Mouse (Mus musculus): ENCODE measurements around the gene Agrp. TPM values are rescaled to one million over a fixed set of nuclear protein-coding genes. Genes with fewer than 3 reads are reported as not detected.
A peak's percentile ranks its signal among the peaks of the same experiment; 100 is the strongest.

Gene Agrp
- polyA plus RNA-seq, 1 experiment = 0.47 TPM

DNA sequence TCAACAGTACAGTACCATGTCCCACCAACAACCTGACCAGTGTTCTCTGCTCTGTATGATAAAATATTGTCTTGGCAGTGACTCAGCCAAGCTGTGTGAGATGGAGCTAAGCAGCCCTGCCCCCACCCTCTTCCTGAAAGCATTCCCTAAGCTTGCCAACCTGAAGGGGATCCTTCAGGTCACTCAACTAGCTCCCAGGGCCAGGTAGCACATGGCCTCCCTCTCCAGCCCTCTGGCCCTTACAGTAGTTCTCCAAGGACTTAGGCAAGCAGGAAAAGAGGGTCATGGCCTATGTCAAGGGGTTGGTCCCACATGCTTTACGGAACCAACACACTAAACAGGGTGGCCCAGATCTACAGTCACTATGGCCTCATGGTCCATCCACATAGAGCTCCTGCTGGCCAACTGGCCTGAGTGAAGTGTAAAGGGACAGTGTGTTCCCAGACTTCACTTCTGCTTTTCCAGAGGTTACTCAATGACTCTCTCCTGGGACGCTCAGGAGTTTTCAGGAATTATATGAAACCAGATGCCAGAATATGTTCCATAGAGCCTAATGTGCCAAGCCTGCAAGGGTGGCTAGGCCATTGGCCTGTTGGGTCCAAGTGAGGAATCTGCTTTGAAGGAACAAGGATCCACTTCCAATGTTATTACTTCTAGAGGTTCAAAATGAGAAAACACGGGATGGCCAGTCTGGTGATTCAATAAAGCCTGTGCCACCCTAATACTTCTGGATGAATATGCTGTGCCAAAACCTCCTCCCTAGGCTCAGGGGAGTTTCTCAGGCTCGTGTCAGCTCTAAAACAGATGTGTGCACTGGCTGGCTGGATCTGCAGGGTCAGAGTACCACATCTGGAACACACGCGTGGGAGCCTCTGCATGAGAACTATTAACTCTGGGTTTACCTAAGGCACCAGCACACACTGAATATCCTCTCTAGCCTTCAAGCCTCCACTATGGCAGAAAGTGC, 90.5 kb downstream of the Agrp start:
- Histone ChIP-seq H3ac (ENCODE audit: control insufficient read depth, insufficient read length) (no peak overlapping the region), H3K4me3 (no peak overlapping the region), H3K27me3 (ENCODE audit: control insufficient read depth, insufficient read depth, insufficient read length) (no peaks in the 10 kb centered on the region), H3K4me2 (ENCODE audit: low read depth) (peak overlapping the region; percentile 6), H3K79me2 (ENCODE audit: control insufficient read depth, insufficient read depth) (peaks cover 13% of the 10 kb centered on the region), H3K36me3 (ENCODE audit: control insufficient read depth, insufficient read depth) (peaks cover 4% of the 10 kb centered on the region)
- TF ChIP-seq POLR2A (IDR thresholded peaks at IDR 0.05; ENCODE audit: insufficient read length, low read depth) (no peak), USF1 (IDR thresholded peaks at IDR 0.05; ENCODE audit: low read depth) (no peak), CEBPB (IDR thresholded peaks at IDR 0.05; ENCODE audit: insufficient read depth, poor library complexity, severe bottlenecking) (no peak), POLR2AphosphoS2 (IDR thresholded peaks at IDR 0.05; ENCODE audit: insufficient read length, low read depth) (no peak), TCF12 (IDR thresholded peaks at IDR 0.05; ENCODE audit: insufficient read depth, poor library complexity, severe bottlenecking) (no peak), MYOG (IDR thresholded peaks at IDR 0.05; ENCODE audit: control insufficient read depth in 1 of 3, insufficient read depth in 1 of 3, insufficient read length in 2 of 3, low read depth in 2 of 3) (no peak), E2F4 (IDR thresholded peaks at IDR 0.05; ENCODE audit: insufficient read depth) (no peak), REST (IDR thresholded peaks at IDR 0.05; ENCODE audit: insufficient read depth, insufficient read length) (no peak), SRF (IDR thresholded peaks at IDR 0.05; ENCODE audit: control insufficient read depth, insufficient read length, low read depth) (no peak), MYOD1 (IDR thresholded peaks at IDR 0.05; ENCODE audit: control insufficient read depth in 1 of 3, insufficient read length in 2 of 3, low read depth in 2 of 3) (no peak), TCF3 (IDR thresholded peaks at IDR 0.05; ENCODE audit: insufficient read length, low read depth) (no peak), MAX (IDR thresholded peaks at IDR 0.05; ENCODE audit: low read depth) (no peak)

DNA sequence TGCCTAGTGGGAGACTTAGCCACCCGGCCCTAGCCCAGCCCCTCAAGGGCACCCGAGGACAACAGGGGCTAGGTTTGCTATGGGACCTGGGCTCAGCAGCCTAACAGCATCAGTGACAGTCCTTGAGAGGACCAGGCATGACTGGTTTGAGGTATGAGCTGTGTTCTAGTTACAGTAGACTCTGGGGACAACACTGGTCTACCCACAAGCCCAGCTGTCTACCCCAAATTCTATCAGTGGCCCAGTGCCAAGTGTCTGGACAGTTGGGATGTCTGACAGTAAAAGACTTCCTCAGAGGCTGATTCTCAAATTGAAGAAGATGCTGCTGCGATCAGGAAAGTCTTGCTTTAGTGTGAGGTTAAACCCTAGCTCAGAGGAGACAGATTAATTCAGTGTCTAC, 91.9 kb downstream of the Agrp start:
- Histone ChIP-seq H3K4me2 (ENCODE audit: low read depth) (peak overlapping the region; percentile 47), H3ac (ENCODE audit: control insufficient read depth, insufficient read length) (no peak overlapping the region), H3K27me3 (ENCODE audit: control insufficient read depth, insufficient read depth, insufficient read length) (no peaks in the 10 kb centered on the region), H3K79me2 (ENCODE audit: control insufficient read depth, insufficient read depth) (peaks cover 7% of the 10 kb centered on the region), H3K4me3 (no peak overlapping the region), H3K36me3 (ENCODE audit: control insufficient read depth, insufficient read depth) (peaks cover 4% of the 10 kb centered on the region)
- TF ChIP-seq TCF3 (IDR thresholded peaks at IDR 0.05; ENCODE audit: insufficient read length, low read depth) (no peak), TCF12 (IDR thresholded peaks at IDR 0.05; ENCODE audit: insufficient read depth, poor library complexity, severe bottlenecking) (no peak), E2F4 (IDR thresholded peaks at IDR 0.05; ENCODE audit: insufficient read depth) (no peak), USF1 (IDR thresholded peaks at IDR 0.05; ENCODE audit: low read depth) (no peak), MYOG (IDR thresholded peaks at IDR 0.05; ENCODE audit: control insufficient read depth in 1 of 3, insufficient read depth in 1 of 3, insufficient read length in 2 of 3, low read depth in 2 of 3) (peak in 1 of 3 experiments; percentile 65), SRF (IDR thresholded peaks at IDR 0.05; ENCODE audit: control insufficient read depth, insufficient read length, low read depth) (no peak), MAX (IDR thresholded peaks at IDR 0.05; ENCODE audit: low read depth) (no peak), CEBPB (IDR thresholded peaks at IDR 0.05; ENCODE audit: insufficient read depth, poor library complexity, severe bottlenecking) (no peak), MYOD1 (IDR thresholded peaks at IDR 0.05; ENCODE audit: control insufficient read depth in 1 of 3, insufficient read length in 2 of 3, low read depth in 2 of 3) (peak in 2 of 3 experiments; percentile 59 to 65), POLR2AphosphoS2 (IDR thresholded peaks at IDR 0.05; ENCODE audit: insufficient read length, low read depth) (no peak), POLR2A (IDR thresholded peaks at IDR 0.05; ENCODE audit: insufficient read length, low read depth) (no peak)

DNA sequence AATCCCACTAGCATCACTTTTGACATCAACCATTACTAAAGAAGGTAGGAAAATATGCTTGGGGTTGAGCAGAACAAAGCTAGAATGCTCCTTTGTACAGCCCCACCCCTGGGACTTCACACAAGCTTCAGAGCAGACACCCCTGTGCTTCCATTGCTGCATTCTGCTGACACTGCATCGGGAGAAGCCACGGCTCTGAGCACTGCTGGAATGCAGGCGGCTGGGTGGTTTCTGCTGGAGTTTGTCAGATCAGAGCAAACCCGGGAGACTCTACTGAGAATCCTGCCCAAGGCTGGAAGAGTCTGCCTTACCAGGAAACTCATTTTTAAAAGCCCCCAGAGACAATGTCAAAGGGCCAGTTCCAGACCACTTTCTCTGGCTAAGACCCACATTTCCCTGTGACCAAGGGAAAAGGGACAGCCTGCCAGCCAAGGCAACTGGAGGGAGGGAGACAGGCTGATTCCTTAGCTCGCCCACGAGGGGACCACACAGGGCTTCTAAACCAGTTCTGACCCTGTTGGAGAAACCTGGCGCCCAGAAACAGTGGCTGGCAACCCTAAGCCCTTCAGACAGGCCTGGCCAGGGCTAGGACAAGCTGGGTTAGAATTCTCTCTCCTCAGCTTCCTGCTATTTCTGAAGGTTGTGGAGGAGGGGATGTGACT, 92.5 kb downstream of the Agrp start:
- peaks cover 4% of the 10 kb centered on the region for H3K36me3 ChIP-seq (ENCODE audit: control insufficient read depth, insufficient read depth)
- H3K4me3 ChIP-seq = no peak overlapping the region
- H3ac ChIP-seq (ENCODE audit: control insufficient read depth, insufficient read length) = no peak overlapping the region
- no peak for TF ChIP-seq POLR2AphosphoS2 (IDR thresholded peaks at IDR 0.05; ENCODE audit: insufficient read length, low read depth)
- no peak for TF ChIP-seq TCF3 (IDR thresholded peaks at IDR 0.05; ENCODE audit: insufficient read length, low read depth)
- TF ChIP-seq SRF (IDR thresholded peaks at IDR 0.05; ENCODE audit: control insufficient read depth, insufficient read length, low read depth) = no peak
- TF ChIP-seq POLR2A (IDR thresholded peaks at IDR 0.05; ENCODE audit: insufficient read length, low read depth) = no peak
- peaks cover 7% of the 10 kb centered on the region for H3K79me2 ChIP-seq (ENCODE audit: control insufficient read depth, insufficient read depth)
- H3K27me3 ChIP-seq (ENCODE audit: control insufficient read depth, insufficient read depth, insufficient read length) = no peaks in the 10 kb centered on the region
- H3K4me2 ChIP-seq (ENCODE audit: low read depth) = peak overlapping the region; percentile 47

DNA sequence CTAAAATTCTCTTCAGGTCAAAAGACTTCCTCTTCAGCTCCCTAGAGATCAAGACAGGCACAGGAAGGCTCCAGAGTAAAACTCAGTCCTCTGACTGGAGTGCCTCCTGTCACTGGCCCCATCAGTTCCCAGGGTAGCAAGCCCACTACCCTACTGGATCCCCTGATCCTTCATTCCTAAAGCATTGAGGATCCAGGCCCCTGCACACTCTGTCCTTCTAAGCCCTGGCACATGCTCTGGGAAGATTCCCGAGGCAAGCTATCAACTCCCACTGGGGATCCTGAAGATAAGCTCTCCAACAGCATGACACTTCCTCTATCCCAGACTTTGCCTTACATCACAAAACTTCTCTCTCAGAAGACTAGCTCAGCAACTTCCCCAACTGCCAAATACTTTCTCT, 93.5 kb downstream of the Agrp start:
- H3ac ChIP-seq (ENCODE audit: control insufficient read depth, insufficient read length) = no peak overlapping the region
- H3K27me3 ChIP-seq (ENCODE audit: control insufficient read depth, insufficient read depth, insufficient read length) = no peaks in the 10 kb centered on the region
- H3K4me3 ChIP-seq = no peak overlapping the region
- H3K79me2 ChIP-seq (ENCODE audit: control insufficient read depth, insufficient read depth) = peaks cover 7% of the 10 kb centered on the region
- H3K4me2 ChIP-seq (ENCODE audit: low read depth) = no peak overlapping the region
- no peak for TF ChIP-seq TCF12 (IDR thresholded peaks at IDR 0.05; ENCODE audit: insufficient read depth, poor library complexity, severe bottlenecking)
- no peak for TF ChIP-seq TCF3 (IDR thresholded peaks at IDR 0.05; ENCODE audit: insufficient read length, low read depth)
- H3K36me3 ChIP-seq (ENCODE audit: control insufficient read depth, insufficient read depth) = peaks cover 5% of the 10 kb centered on the region

DNA sequence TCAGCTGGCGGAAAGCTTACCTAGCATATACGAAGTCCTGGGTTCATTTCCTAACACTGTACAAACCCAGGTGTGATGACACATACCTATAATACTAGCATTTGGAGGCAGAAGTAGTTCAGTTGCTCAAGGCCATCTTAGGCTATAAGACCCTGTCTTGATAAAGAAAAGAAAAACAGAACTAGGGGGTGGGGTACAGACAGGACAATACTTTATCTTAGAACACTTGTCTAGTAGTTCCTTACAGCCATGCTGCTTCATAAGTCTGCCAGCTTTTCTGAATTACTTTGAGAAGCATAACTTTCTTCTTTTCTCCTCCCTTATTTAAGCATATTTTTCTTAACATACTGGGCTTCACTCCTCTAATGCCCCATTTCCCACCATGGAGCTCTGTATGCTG, 94.4 kb downstream of the Agrp start:
- Histone ChIP-seq H3K36me3 (ENCODE audit: control insufficient read depth, insufficient read depth) (peaks cover 9% of the 10 kb centered on the region), H3K4me2 (ENCODE audit: low read depth) (no peak overlapping the region), H3K4me3 (no peak overlapping the region), H3K79me2 (ENCODE audit: control insufficient read depth, insufficient read depth) (peaks cover 7% of the 10 kb centered on the region), H3K27me3 (ENCODE audit: control insufficient read depth, insufficient read depth, insufficient read length) (no peaks in the 10 kb centered on the region), H3ac (ENCODE audit: control insufficient read depth, insufficient read length) (no peak overlapping the region)
- TF ChIP-seq SRF (IDR thresholded peaks at IDR 0.05; ENCODE audit: control insufficient read depth, insufficient read length, low read depth) = no peak
- TF ChIP-seq TCF12 (IDR thresholded peaks at IDR 0.05; ENCODE audit: insufficient read depth, poor library complexity, severe bottlenecking) = no peak
- no peak for TF ChIP-seq MYOG (IDR thresholded peaks at IDR 0.05; ENCODE audit: control insufficient read depth in 1 of 3, insufficient read depth in 1 of 3, insufficient read length in 2 of 3, low read depth in 2 of 3)
- TF ChIP-seq CEBPB (IDR thresholded peaks at IDR 0.05; ENCODE audit: insufficient read depth, poor library complexity, severe bottlenecking) = no peak
- TF ChIP-seq POLR2AphosphoS2 (IDR thresholded peaks at IDR 0.05; ENCODE audit: insufficient read length, low read depth) = no peak
- TF ChIP-seq POLR2A (IDR thresholded peaks at IDR 0.05; ENCODE audit: insufficient read length, low read depth) = no peak
- no peak for TF ChIP-seq MAX (IDR thresholded peaks at IDR 0.05; ENCODE audit: low read depth)
- TF ChIP-seq USF1 (IDR thresholded peaks at IDR 0.05; ENCODE audit: low read depth) = no peak
- no peak for TF ChIP-seq MYOD1 (IDR thresholded peaks at IDR 0.05; ENCODE audit: control insufficient read depth in 1 of 3, insufficient read length in 2 of 3, low read depth in 2 of 3)
- no peak for TF ChIP-seq REST (IDR thresholded peaks at IDR 0.05; ENCODE audit: insufficient read depth, insufficient read length)
- no peak for TF ChIP-seq TCF3 (IDR thresholded peaks at IDR 0.05; ENCODE audit: insufficient read length, low read depth)
- no peak for TF ChIP-seq E2F4 (IDR thresholded peaks at IDR 0.05; ENCODE audit: insufficient read depth)
